Mouse (Mus musculus) spleen, adult 2 months (tissue): ENCODE measurements around the gene Xlr5b.
"Not testable (repeated sequence)": the region's sequence is repeated elsewhere in the genome, so short reads cannot be mapped to it uniquely, and the experiment has no call there.

ENCODE experiments used
- CTCF ChIP-seq: fragments of 200-500 bp; IDR thresholded peaks from 2 replicates; pipeline ENCODE4 v1.5.1; 2011; ENCODE audit warnings: mild to moderate bottlenecking, inconsistent platforms; ENCODE audit not compliant: insufficient read depth, insufficient read length, insufficient replicate concordance; ENCODE audit errors: extremely low read depth
- POLR2A ChIP-seq: fragments of 200-500 bp; IDR thresholded peaks from 2 replicates; pipeline ENCODE4 v1.6.1; 2011; ENCODE audit warnings: low read depth, low read length, inconsistent platforms

GRCm38 (mm10) chrX:73191934-73192333 lies 43.3 kb downstream of the Xlr5b start, which contains the start of gene Xlr3b:
- not testable (repeated sequence) for TF ChIP-seq CTCF, POLR2A
